Mouse (Mus musculus): ENCODE measurements around the gene Caap1. TPM values are rescaled to one million over a fixed set of nuclear protein-coding genes. Genes with fewer than 3 reads are reported as not detected.
A peak's percentile ranks its signal among the peaks of the same experiment; 100 is the strongest.

Gene Caap1
- 29.9 and 30.9 TPM in 2 replicates for polyA plus RNA-seq (2014; fragmentation: Nextera tagmentation; extraction: Ambion mirVana)

DNA sequence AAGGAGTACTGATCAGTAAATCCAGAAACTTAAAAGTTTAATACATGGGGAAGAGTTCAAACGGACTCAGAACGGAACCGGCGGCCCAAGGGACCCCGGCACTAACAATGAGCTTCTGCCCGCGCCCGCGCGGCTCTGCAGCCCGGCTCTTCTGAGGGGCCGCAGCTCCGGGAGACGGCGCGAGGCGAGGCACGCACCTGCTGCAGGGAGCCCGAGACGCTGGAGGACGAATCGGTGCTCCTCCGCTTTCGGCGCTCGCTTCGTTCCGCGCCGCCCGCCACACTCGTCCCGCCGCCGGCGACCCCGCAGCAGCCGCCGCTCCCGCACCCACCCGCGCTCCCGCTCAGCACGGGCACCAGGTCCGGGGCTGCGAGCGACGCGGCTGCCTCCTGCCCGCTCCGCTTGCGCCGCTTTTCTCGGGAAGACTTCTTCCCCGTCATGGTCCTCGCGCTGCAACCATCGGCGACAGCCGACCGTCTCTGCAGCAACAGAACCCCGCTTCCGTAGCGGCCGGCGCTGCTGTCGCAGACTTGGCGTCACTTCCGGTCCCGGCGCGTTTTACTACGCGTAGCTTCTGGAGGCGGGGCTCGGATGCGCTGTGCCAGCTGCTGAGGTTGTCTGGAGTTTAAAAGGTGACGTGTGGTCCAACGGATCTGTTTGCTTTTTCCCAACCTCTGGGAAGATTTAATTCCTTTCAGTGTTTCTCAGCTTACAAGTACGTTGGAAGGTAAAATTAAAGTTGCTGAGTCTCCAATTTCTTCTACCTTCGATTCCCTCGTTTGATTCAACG, at the start of gene Caap1, which contains the start of gene Gm10306:
Gene Caap1 (minus strand): TSS at position 532 of the 790 bp plus-strand sequence.
Gene Gm10306 (plus strand): TSS at position 282 of the 790 bp plus-strand sequence.
- peak within 1 kb of the TSS; percentile 89 for H3K4me3 ChIP-seq (ENCODE audit: low read depth, low read length)
- no peaks in the 10 kb centered on the region for H3K27me3 ChIP-seq (ENCODE audit: control insufficient read depth, insufficient read depth, low read length)
- no peaks in the 10 kb centered on the region for H3K4me1 ChIP-seq (ENCODE audit: control insufficient read depth, insufficient read depth, low read length)
- peak within 1 kb of the TSS; percentile 82 for H3K9ac ChIP-seq (ENCODE audit: low read length)
- peak within 1 kb of the TSS; percentile 54 for H3K4me2 ChIP-seq (ENCODE audit: low read depth, severe bottlenecking)
- ATAC-seq (ENCODE audit: insufficient number of reproducible peaks, low FRiP score, low TSS enrichment, low read depth), result peak; percentile 97
- no peaks in the 10 kb centered on the region for H3K36me3 ChIP-seq (ENCODE audit: control insufficient read depth, insufficient read depth, low read length)
- 1% methylated on average over 75 of the region's 83 CpGs for WGBS
- no peak within 1 kb of the TSS; the same call in 1 of the 2 replicates for H3K27ac ChIP-seq (replicated peaks; ENCODE audit: low read depth, low read length)
- DNase-seq (ENCODE audit: low spot score), result peak; percentile 98
- H3K9me3 ChIP-seq (ENCODE audit: control insufficient read depth, low read length), result no peaks in the 10 kb centered on the region

DNA sequence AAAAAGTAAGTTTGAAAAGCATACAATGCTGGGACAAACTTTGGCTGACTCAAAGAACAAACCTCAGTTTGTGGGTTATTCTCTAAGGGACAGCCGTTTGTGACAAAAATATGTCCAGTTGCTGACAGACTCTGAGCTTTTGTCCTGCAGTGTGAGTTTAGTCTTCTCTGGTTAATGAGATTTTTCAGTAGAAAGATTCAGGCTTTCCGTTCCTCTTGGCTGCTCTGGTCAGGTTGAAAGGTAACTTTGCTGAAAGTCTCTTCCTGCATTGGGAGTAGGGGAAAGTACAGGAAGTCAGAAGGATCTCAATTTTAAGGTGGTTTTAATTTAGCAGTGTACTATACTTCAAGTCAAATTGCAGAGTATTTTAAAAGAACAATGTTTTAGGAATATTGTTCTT, 49.0 kb upstream of the Caap1 start:
- Histone ChIP-seq H3K36me3 (ENCODE audit: control insufficient read depth, insufficient read depth, low read length) (no peaks in the 10 kb centered on the region), H3K27ac (replicated peaks; ENCODE audit: low read depth, low read length) (no peak overlapping the region), H3K27me3 (ENCODE audit: control insufficient read depth, insufficient read depth, low read length) (no peaks in the 10 kb centered on the region), H3K9ac (ENCODE audit: low read length) (no peak overlapping the region), H3K4me3 (ENCODE audit: low read depth, low read length) (no peak overlapping the region), H3K4me1 (ENCODE audit: control insufficient read depth, insufficient read depth, low read length) (no peaks in the 10 kb centered on the region), H3K4me2 (ENCODE audit: low read depth, severe bottlenecking) (no peak overlapping the region), H3K9me3 (ENCODE audit: control insufficient read depth, low read length) (no peaks in the 10 kb centered on the region)
- DNase-seq (ENCODE audit: low spot score), result no peak
- no peak for ATAC-seq (ENCODE audit: insufficient number of reproducible peaks, low FRiP score, low TSS enrichment, low read depth)
- WGBS, result 93% methylated on average over 2 of the region's 2 CpGs

DNA sequence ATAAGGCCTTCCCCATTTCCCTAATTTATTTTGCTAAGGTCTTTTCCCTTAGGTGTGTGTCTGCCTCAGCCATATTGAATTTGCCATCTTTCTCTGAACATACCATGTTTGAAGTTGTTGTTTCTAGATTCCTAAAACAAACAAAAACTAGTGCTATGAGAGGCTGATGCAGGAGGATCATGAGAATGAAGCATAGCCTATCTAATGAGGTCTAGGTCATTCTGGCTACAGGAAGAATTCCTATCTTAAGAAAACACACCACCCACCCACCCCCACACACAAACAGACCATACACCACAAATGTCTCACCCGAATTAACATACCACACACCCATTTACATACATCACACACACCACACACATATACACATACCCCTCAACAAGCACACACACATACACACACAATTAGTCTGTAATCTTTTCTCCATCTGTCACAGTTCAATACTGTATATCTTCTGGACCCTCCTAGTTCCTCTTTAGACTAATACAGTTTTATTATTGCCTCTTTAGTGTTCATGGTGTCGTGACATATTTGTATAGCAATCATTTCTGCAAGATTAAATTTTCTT, 47.9 kb upstream of the Caap1 start:
- Histone ChIP-seq H3K9me3 (ENCODE audit: control insufficient read depth, low read length) (no peaks in the 10 kb centered on the region), H3K4me1 (ENCODE audit: control insufficient read depth, insufficient read depth, low read length) (no peaks in the 10 kb centered on the region), H3K9ac (ENCODE audit: low read length) (no peak overlapping the region), H3K4me2 (ENCODE audit: low read depth, severe bottlenecking) (peak overlapping the region; percentile 61; the same call in 1 of the 2 replicates), H3K4me3 (ENCODE audit: low read depth, low read length) (no peak overlapping the region), H3K36me3 (ENCODE audit: control insufficient read depth, insufficient read depth, low read length) (no peaks in the 10 kb centered on the region), H3K27ac (replicated peaks; ENCODE audit: low read depth, low read length) (no peak overlapping the region), H3K27me3 (ENCODE audit: control insufficient read depth, insufficient read depth, low read length) (no peaks in the 10 kb centered on the region)
- DNase-seq (ENCODE audit: low spot score) (no peak), ATAC-seq (ENCODE audit: insufficient number of reproducible peaks, low FRiP score, low TSS enrichment, low read depth) (no peak)
- WGBS, result 96% methylated on average over 2 of the region's 2 CpGs

DNA sequence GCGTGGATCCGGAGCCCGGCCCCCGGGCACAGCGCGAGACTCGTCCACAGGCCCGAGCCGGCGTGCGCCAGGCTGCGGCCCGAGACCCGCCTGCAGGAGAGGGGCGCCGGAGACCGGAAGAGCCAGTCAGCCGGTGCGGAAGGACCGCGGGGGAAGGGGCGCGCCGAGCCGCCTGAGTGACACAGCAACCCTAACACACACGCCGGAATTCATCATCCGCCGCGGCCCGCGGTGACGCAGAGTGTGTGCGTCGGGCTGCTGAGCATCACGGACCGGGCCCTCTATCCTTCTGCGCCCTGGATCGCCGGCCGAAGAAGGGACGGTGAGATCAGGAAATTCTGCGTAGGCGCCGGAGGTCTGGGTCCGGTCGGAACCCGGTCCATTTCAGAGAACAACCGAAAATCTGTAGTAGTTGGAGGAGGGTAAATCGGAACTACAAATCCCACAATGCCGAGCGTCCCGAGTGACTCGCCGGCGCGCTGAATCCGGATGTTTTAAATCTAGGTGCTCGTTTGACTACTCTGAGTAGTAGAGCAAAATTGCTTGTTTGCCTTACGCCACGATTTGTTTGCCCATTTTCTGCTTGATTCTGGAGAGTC, 46.5 kb upstream of the Caap1 start, which contains the start of gene Plaa:
Gene Plaa (minus strand): TSS at position 214 of the 599 bp plus-strand sequence.
- Histone ChIP-seq H3K9ac (ENCODE audit: low read length) (peak within 1 kb of the TSS; percentile 93), H3K4me2 (ENCODE audit: low read depth, severe bottlenecking) (peak within 1 kb of the TSS; percentile 61), H3K9me3 (ENCODE audit: control insufficient read depth, low read length) (no peaks in the 10 kb centered on the region), H3K27ac (replicated peaks; ENCODE audit: low read depth, low read length) (peak within 1 kb of the TSS; percentile 72), H3K4me1 (ENCODE audit: control insufficient read depth, insufficient read depth, low read length) (no peaks in the 10 kb centered on the region), H3K36me3 (ENCODE audit: control insufficient read depth, insufficient read depth, low read length) (no peaks in the 10 kb centered on the region), H3K4me3 (ENCODE audit: low read depth, low read length) (peak within 1 kb of the TSS; percentile 91), H3K27me3 (ENCODE audit: control insufficient read depth, insufficient read depth, low read length) (no peaks in the 10 kb centered on the region)
- WGBS, result under 1% methylated on average over 61 of the region's 61 CpGs
- ATAC-seq (ENCODE audit: insufficient number of reproducible peaks, low FRiP score, low TSS enrichment, low read depth) (peak; percentile 98), DNase-seq (ENCODE audit: low spot score) (peak; percentile 95)

DNA sequence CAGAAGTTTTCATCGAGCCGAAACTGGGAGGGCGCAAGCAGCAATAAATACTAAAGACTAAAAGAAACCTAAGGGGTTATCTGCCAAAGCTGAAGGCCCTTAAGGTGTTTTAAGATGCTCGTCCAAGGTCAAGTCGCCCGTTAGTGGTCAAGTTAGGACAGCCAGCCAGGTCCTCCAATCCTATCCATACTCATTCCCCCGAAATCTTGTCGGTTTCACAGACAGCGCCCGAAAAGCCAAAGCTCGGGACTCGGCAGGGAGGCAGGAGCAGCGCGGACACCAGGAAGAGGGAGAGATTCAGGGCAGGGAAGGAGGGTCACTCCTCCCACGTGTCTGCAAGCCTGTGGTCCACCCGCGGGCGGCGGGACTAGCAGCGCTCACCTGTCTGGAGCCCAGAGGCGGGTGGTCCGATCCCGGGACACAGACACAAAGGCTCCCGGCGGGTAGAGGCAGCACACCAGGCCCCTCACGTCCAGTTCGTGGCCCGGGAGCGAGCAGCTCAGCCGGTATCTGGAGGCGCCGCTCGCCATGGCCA, 46.0 kb upstream of the Caap1 start:
- no peaks in the 10 kb centered on the region for H3K4me1 ChIP-seq (ENCODE audit: control insufficient read depth, insufficient read depth, low read length)
- ATAC-seq (ENCODE audit: insufficient number of reproducible peaks, low FRiP score, low TSS enrichment, low read depth), result peak; percentile 73; the same call in 1 of the 2 replicates
- peak overlapping the region; percentile 91 for H3K4me3 ChIP-seq (ENCODE audit: low read depth, low read length)
- no peak for DNase-seq (ENCODE audit: low spot score)
- H3K9ac ChIP-seq (ENCODE audit: low read length), result peak overlapping the region; percentile 93
- H3K36me3 ChIP-seq (ENCODE audit: control insufficient read depth, insufficient read depth, low read length), result no peaks in the 10 kb centered on the region
- no peaks in the 10 kb centered on the region for H3K9me3 ChIP-seq (ENCODE audit: control insufficient read depth, low read length)
- peak overlapping the region; percentile 72 for H3K27ac ChIP-seq (replicated peaks; ENCODE audit: low read depth, low read length)
- under 1% methylated on average over 33 of the region's 33 CpGs for WGBS
- H3K4me2 ChIP-seq (ENCODE audit: low read depth, severe bottlenecking), result peak overlapping the region; percentile 61
- H3K27me3 ChIP-seq (ENCODE audit: control insufficient read depth, insufficient read depth, low read length), result no peaks in the 10 kb centered on the region

DNA sequence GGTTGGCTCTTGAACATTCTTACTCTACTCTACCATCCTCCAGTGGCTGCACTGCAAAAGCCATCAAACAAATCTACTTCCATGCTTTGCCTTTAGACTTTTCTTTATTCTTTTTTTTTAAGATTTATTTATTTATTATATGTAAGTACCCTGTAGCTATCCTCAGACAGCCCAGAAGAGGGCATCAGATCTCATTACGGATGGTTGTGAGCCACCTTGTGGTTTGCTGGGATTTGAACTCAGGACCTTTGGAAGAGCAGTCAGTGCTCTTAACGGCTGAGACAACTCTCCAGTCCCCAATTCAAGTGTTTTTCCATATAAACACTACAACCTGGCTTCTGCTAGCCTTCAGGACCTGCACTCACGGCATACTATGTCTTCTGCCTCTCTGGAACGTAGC, 44.8 kb upstream of the Caap1 start:
- Histone ChIP-seq H3K36me3 (ENCODE audit: control insufficient read depth, insufficient read depth, low read length) (no peaks in the 10 kb centered on the region), H3K27ac (replicated peaks; ENCODE audit: low read depth, low read length) (no peak overlapping the region), H3K4me1 (ENCODE audit: control insufficient read depth, insufficient read depth, low read length) (no peaks in the 10 kb centered on the region), H3K9ac (ENCODE audit: low read length) (no peak overlapping the region), H3K4me3 (ENCODE audit: low read depth, low read length) (no peak overlapping the region), H3K9me3 (ENCODE audit: control insufficient read depth, low read length) (no peaks in the 10 kb centered on the region), H3K27me3 (ENCODE audit: control insufficient read depth, insufficient read depth, low read length) (no peaks in the 10 kb centered on the region), H3K4me2 (ENCODE audit: low read depth, severe bottlenecking) (no peak overlapping the region)
- 82% methylated on average over 4 of the region's 4 CpGs for WGBS
- DNase-seq (ENCODE audit: low spot score), result no peak
- no peak for ATAC-seq (ENCODE audit: insufficient number of reproducible peaks, low FRiP score, low TSS enrichment, low read depth)

DNA sequence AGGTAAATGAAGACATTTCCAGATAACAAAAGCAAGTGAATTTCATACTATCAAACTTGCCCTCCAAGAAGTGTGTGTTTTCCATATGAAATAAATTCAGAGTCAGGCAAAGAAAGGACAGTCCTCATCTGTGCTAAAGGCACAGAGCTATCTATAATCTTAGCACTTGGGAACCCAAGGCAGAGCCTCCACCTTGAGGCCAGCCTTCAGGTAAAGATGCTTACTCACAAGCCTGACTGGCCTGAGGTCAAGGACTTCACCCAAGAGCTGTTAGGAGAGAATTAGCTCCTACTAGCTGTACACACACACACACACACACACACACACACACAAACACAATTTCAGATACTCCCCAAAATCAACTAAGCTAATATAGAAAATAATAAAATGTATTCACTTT, 36.1 kb upstream of the Caap1 start:
- no peak overlapping the region for H3K4me3 ChIP-seq (ENCODE audit: low read depth, low read length)
- H3K4me1 ChIP-seq (ENCODE audit: control insufficient read depth, insufficient read depth, low read length), result no peaks in the 10 kb centered on the region
- no peak overlapping the region for H3K9ac ChIP-seq (ENCODE audit: low read length)
- no peaks in the 10 kb centered on the region for H3K27me3 ChIP-seq (ENCODE audit: control insufficient read depth, insufficient read depth, low read length)
- H3K9me3 ChIP-seq (ENCODE audit: control insufficient read depth, low read length), result no peaks in the 10 kb centered on the region
- ATAC-seq (ENCODE audit: insufficient number of reproducible peaks, low FRiP score, low TSS enrichment, low read depth) (no peak), DNase-seq (ENCODE audit: low spot score) (no peak)
- no peak overlapping the region for H3K4me2 ChIP-seq (ENCODE audit: low read depth, severe bottlenecking)
- no peaks in the 10 kb centered on the region for H3K36me3 ChIP-seq (ENCODE audit: control insufficient read depth, insufficient read depth, low read length)
- H3K27ac ChIP-seq (replicated peaks; ENCODE audit: low read depth, low read length), result no peak overlapping the region

DNA sequence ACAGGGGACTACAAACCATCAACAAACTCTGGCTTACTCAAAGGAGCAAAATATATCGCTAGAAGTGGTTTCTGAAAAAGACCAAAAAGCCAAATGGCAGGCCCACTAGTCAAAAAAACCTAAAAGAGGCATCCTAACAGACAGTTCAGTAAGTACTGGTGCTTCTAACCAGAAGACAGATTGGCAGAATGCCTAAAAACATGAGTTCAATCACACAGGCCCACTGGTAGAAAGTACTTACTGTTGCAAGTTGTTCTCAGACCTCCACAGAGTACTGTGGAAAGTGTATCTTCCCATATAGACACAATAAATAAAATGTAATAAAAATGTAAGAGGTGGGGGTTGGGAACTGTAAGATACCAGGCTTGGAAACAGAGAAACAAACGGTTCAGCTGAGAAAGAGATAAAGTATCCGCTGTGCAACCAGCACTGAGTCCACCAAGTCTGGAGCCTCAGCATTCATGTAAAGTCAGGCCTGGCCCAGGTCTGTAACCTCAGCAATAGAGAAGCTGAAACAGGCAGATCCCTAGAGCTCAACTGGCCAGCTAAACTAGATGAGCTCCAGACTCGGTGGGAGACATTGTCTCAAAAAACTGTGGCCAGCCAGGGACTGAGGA, 35.3 kb upstream of the Caap1 start:
- Histone ChIP-seq H3K4me2 (ENCODE audit: low read depth, severe bottlenecking) (no peak overlapping the region), H3K9me3 (ENCODE audit: control insufficient read depth, low read length) (no peaks in the 10 kb centered on the region), H3K27me3 (ENCODE audit: control insufficient read depth, insufficient read depth, low read length) (no peaks in the 10 kb centered on the region), H3K4me3 (ENCODE audit: low read depth, low read length) (no peak overlapping the region), H3K4me1 (ENCODE audit: control insufficient read depth, insufficient read depth, low read length) (no peaks in the 10 kb centered on the region), H3K9ac (ENCODE audit: low read length) (no peak overlapping the region), H3K36me3 (ENCODE audit: control insufficient read depth, insufficient read depth, low read length) (no peaks in the 10 kb centered on the region), H3K27ac (replicated peaks; ENCODE audit: low read depth, low read length) (no peak overlapping the region)
- DNase-seq (ENCODE audit: low spot score) (no peak), ATAC-seq (ENCODE audit: insufficient number of reproducible peaks, low FRiP score, low TSS enrichment, low read depth) (no peak)
- WGBS, result 84% methylated on average over 4 of the region's 4 CpGs
